Mouse (Mus musculus): ENCODE measurements around the gene Lrrc31. TPM values are rescaled to one million over a fixed set of nuclear protein-coding genes. Genes with fewer than 3 reads are reported as not detected.

Lrrc31 gene
- polyA plus RNA-seq, 2 experiments: 0.10 TPM

DNA sequence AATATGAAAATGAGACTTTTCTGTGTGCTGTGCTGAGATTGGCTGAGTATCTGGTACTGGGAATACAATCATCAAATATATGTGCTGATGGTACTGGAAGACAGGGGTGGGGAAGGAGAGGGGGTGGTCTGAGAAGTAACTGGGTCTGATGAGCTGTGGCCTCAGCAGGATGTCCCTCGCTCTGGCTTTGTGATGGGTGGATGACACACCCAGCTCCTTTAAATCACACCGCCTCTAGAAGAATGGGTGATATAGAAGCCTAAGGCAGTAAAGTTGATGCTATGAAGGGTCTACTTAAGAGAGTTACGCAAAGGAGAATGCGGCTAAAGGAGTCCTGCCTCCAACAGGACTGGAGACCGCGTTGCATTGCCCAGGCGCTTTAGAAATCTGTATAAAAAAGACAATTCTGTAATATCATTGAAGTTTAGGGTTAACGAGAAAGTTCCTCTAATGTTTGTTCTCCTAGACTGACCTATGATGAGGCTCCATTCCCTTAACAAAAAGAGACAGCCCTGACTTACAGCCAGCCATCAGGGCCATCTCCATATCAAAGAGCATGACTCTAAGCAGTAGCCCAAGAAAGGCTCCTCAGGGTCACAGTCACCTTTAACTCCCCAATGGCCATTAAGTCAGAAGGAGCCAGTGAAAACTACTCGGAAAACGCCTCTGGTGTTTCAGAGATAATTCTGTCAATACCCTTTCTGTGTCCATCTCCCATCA is 24.6 kb upstream of the Lrrc31 start:
- no peak for DNase-seq (ENCODE audit: low spot score)
- no peak for TF ChIP-seq POLR2A (IDR thresholded peaks at IDR 0.05; ENCODE audit: borderline replicate concordance, extremely low read depth, insufficient read depth, insufficient read length)
- no peak overlapping the region for H3K9ac ChIP-seq (ENCODE audit: low read depth, low read length, severe bottlenecking)

GRCm38 (mm10) chr3:30723179-30723578 is 23.5 kb upstream of the Lrrc31 start:
- H3K4me3 ChIP-seq (replicated peaks; ENCODE audit: low read length): no peak overlapping the region
- WGBS: 48% methylated on average over 5 of the region's 5 CpGs
- H3K4me1 ChIP-seq (ENCODE audit: control insufficient read depth, insufficient read depth, low read length): no peaks in the 10 kb centered on the region
- H3K4me2 ChIP-seq (replicated peaks; ENCODE audit: low read depth, low read length, severe bottlenecking): no peak overlapping the region
- H3K27ac ChIP-seq (replicated peaks; ENCODE audit: low read depth, low read length): no peak overlapping the region
- H3K36me3 ChIP-seq (ENCODE audit: control insufficient read depth, insufficient read depth, low read length): no peaks in the 10 kb centered on the region
- no peaks in the 10 kb centered on the region for H3K27me3 ChIP-seq (ENCODE audit: control insufficient read depth, insufficient read depth, low read length)
- no peak overlapping the region for H3K9ac ChIP-seq (ENCODE audit: low read depth, low read length, severe bottlenecking)
- TF ChIP-seq POLR2A (IDR thresholded peaks at IDR 0.05; ENCODE audit: borderline replicate concordance, extremely low read depth, insufficient read depth, insufficient read length): no peak
- no peaks in the 10 kb centered on the region for H3K9me3 ChIP-seq (ENCODE audit: control insufficient read depth, low read length)
- no peak for DNase-seq (ENCODE audit: low spot score)
- ATAC-seq (ENCODE audit: low FRiP score, low read depth): peak; percentile 37; the same call in 1 of the 2 replicates

More for the DNA sequence above, 24.6 kb upstream of the Lrrc31 start:
- 46% methylated on average over 10 of the region's 10 CpGs for WGBS
- H3K27ac ChIP-seq (replicated peaks; ENCODE audit: low read depth, low read length): no peak overlapping the region
- no peak overlapping the region for H3K4me3 ChIP-seq (replicated peaks; ENCODE audit: low read length)
- ATAC-seq (ENCODE audit: low FRiP score, low read depth): no peak
- H3K27me3 ChIP-seq (ENCODE audit: control insufficient read depth, insufficient read depth, low read length): no peaks in the 10 kb centered on the region
- H3K9me3 ChIP-seq (ENCODE audit: control insufficient read depth, low read length): no peaks in the 10 kb centered on the region
- no peaks in the 10 kb centered on the region for H3K4me1 ChIP-seq (ENCODE audit: control insufficient read depth, insufficient read depth, low read length)
- no peaks in the 10 kb centered on the region for H3K36me3 ChIP-seq (ENCODE audit: control insufficient read depth, insufficient read depth, low read length)
- H3K4me2 ChIP-seq (replicated peaks; ENCODE audit: low read depth, low read length, severe bottlenecking): no peak overlapping the region

- TF ChIP-seq POLR2A (IDR thresholded peaks at IDR 0.05; ENCODE audit: borderline replicate concordance, extremely low read depth, insufficient read depth, insufficient read length): no peak
- no peaks in the 10 kb centered on the region for H3K4me1 ChIP-seq (ENCODE audit: control insufficient read depth, insufficient read depth, low read length)
- H3K4me2 ChIP-seq (replicated peaks; ENCODE audit: low read depth, low read length, severe bottlenecking): no peak overlapping the region
- no peak for ATAC-seq (ENCODE audit: low FRiP score, low read depth)
- no peak for DNase-seq (ENCODE audit: low spot score)
- H3K9me3 ChIP-seq (ENCODE audit: control insufficient read depth, low read length): no peaks in the 10 kb centered on the region
- no peak overlapping the region for H3K27ac ChIP-seq (replicated peaks; ENCODE audit: low read depth, low read length)
- no peaks in the 10 kb centered on the region for H3K36me3 ChIP-seq (ENCODE audit: control insufficient read depth, insufficient read depth, low read length)
- H3K4me3 ChIP-seq (replicated peaks; ENCODE audit: low read length): no peak overlapping the region
- no peaks in the 10 kb centered on the region for H3K27me3 ChIP-seq (ENCODE audit: control insufficient read depth, insufficient read depth, low read length)
- no peak overlapping the region for H3K9ac ChIP-seq (ENCODE audit: low read depth, low read length, severe bottlenecking)
- 73% methylated on average over 2 of the region's 2 CpGs for WGBS
These were observed 22.8 kb upstream of the Lrrc31 start for GRCm38 (mm10) chr3:30722461-30722860.

GRCm38 (mm10) chr3:30722036-30722435 is 22.4 kb upstream of the Lrrc31 start:
- WGBS: 83% methylated on average over 4 of the region's 4 CpGs
- H3K4me3 ChIP-seq (replicated peaks; ENCODE audit: low read length): no peak overlapping the region
- H3K4me1 ChIP-seq (ENCODE audit: control insufficient read depth, insufficient read depth, low read length): no peaks in the 10 kb centered on the region
- no peaks in the 10 kb centered on the region for H3K36me3 ChIP-seq (ENCODE audit: control insufficient read depth, insufficient read depth, low read length)
- no peak overlapping the region for H3K27ac ChIP-seq (replicated peaks; ENCODE audit: low read depth, low read length)
- H3K27me3 ChIP-seq (ENCODE audit: control insufficient read depth, insufficient read depth, low read length): no peaks in the 10 kb centered on the region
- no peak for TF ChIP-seq POLR2A (IDR thresholded peaks at IDR 0.05; ENCODE audit: borderline replicate concordance, extremely low read depth, insufficient read depth, insufficient read length)
- DNase-seq (ENCODE audit: low spot score) (no peak), ATAC-seq (ENCODE audit: low FRiP score, low read depth) (no peak)
- no peaks in the 10 kb centered on the region for H3K9me3 ChIP-seq (ENCODE audit: control insufficient read depth, low read length)
- H3K9ac ChIP-seq (ENCODE audit: low read depth, low read length, severe bottlenecking): no peak overlapping the region
- no peak overlapping the region for H3K4me2 ChIP-seq (replicated peaks; ENCODE audit: low read depth, low read length, severe bottlenecking)

GRCm38 (mm10) chr3:30718649-30719048 is 19.0 kb upstream of the Lrrc31 start:
- Histone ChIP-seq H3K27me3 (ENCODE audit: control insufficient read depth, insufficient read depth, low read length) (no peaks in the 10 kb centered on the region), H3K4me1 (ENCODE audit: control insufficient read depth, insufficient read depth, low read length) (no peaks in the 10 kb centered on the region), H3K4me3 (replicated peaks; ENCODE audit: low read length) (no peak overlapping the region), H3K27ac (replicated peaks; ENCODE audit: low read depth, low read length) (no peak overlapping the region), H3K9ac (ENCODE audit: low read depth, low read length, severe bottlenecking) (no peak overlapping the region), H3K4me2 (replicated peaks; ENCODE audit: low read depth, low read length, severe bottlenecking) (no peak overlapping the region), H3K36me3 (ENCODE audit: control insufficient read depth, insufficient read depth, low read length) (no peaks in the 10 kb centered on the region), H3K9me3 (ENCODE audit: control insufficient read depth, low read length) (no peaks in the 10 kb centered on the region)
- no peak for TF ChIP-seq POLR2A (IDR thresholded peaks at IDR 0.05; ENCODE audit: borderline replicate concordance, extremely low read depth, insufficient read depth, insufficient read length)
- ATAC-seq (ENCODE audit: low FRiP score, low read depth) (no peak), DNase-seq (ENCODE audit: low spot score) (no peak)
- WGBS: 83% methylated on average over 3 of the region's 3 CpGs
